Mouse (Mus musculus): ENCODE results near the gene Raver1. TPM values are rescaled to one million over a fixed set of nuclear protein-coding genes. Genes with fewer than 3 reads are reported as not detected.

Gene Raver1
- polyA plus RNA-seq, 1 experiment, result 60.7 TPM

GRCm38 (mm10) chr9:21113751-21114150 is 21.9 kb upstream of the Raver1 start:
- no peaks in the 10 kb centered on the region for H3K4me1 ChIP-seq (ENCODE audit: control insufficient read depth, insufficient read depth, low read length)
- no peaks in the 10 kb centered on the region for H3K27me3 ChIP-seq (ENCODE audit: control insufficient read depth, insufficient read depth, low read length, poor library complexity, severe bottlenecking)
- H3K36me3 ChIP-seq (ENCODE audit: control insufficient read depth, insufficient read depth, low read length, poor library complexity, severe bottlenecking), result no peaks in the 10 kb centered on the region
- no peak overlapping the region for H3K4me3 ChIP-seq (ENCODE audit: low read depth, low read length)
- no peak overlapping the region for H3K9ac ChIP-seq (ENCODE audit: low read depth, poor library complexity, severe bottlenecking)
- TF ChIP-seq POLR2A (IDR thresholded peaks at IDR 0.05; ENCODE audit: insufficient read depth, low read length) (no peak), CTCF (IDR thresholded peaks at IDR 0.05; ENCODE audit: low read depth, low read length) (no peak), EP300 (IDR thresholded peaks at IDR 0.05; ENCODE audit: insufficient read depth, low read depth, low read length) (no peak)
- H3K9me3 ChIP-seq (replicated peaks; ENCODE audit: control insufficient read depth, insufficient read depth, low read length, poor library complexity, severe bottlenecking), result no peaks in the 10 kb centered on the region
- H3K27ac ChIP-seq (ENCODE audit: insufficient read depth, low read length), result no peak overlapping the region

DNA sequence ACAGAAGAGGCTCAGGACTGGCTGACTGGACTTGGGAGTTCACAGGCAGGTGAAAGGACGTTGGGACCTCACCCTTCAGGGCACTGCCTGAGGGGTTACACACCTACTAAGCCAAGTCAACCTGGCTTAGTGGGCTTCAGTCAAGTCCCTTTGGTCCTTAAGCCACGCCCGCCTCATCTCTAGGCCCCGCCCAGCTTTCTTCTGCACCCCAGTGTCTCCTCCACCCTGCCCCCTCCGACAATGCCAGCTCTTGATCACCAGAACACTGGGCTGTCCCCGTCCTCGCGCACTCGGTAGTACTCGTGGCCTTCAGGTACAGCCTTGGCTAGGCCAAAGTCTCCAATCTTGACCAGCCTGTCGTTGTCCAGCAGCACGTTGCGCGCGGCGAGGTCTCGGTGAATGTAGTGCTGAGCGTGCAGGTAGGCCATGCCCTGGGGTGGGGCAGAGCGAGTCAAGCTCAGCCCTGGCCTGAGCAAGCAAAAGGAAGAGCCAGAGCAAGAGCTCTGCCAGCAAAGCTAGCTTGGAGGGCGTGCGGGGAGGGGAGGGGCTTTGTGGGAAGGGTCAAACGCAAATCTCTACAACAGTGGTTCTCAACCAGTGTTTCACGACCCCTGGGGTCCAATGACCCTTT is 15.9 kb upstream of the Raver1 start:
- no peak for TF ChIP-seq EP300 (IDR thresholded peaks at IDR 0.05; ENCODE audit: insufficient read depth, low read depth, low read length)
- TF ChIP-seq CTCF (IDR thresholded peaks at IDR 0.05; ENCODE audit: low read depth, low read length), result no peak
- TF ChIP-seq POLR2A (IDR thresholded peaks at IDR 0.05; ENCODE audit: insufficient read depth, low read length), result no peak
- Histone ChIP-seq H3K27ac (ENCODE audit: insufficient read depth, low read length) (no peak overlapping the region), H3K9me3 (replicated peaks; ENCODE audit: control insufficient read depth, insufficient read depth, low read length, poor library complexity, severe bottlenecking) (no peaks in the 10 kb centered on the region), H3K27me3 (ENCODE audit: control insufficient read depth, insufficient read depth, low read length, poor library complexity, severe bottlenecking) (no peaks in the 10 kb centered on the region), H3K9ac (ENCODE audit: low read depth, poor library complexity, severe bottlenecking) (no peak overlapping the region), H3K4me3 (ENCODE audit: low read depth, low read length) (no peak overlapping the region), H3K36me3 (ENCODE audit: control insufficient read depth, insufficient read depth, low read length, poor library complexity, severe bottlenecking) (no peaks in the 10 kb centered on the region), H3K4me1 (ENCODE audit: control insufficient read depth, insufficient read depth, low read length) (no peaks in the 10 kb centered on the region)

DNA sequence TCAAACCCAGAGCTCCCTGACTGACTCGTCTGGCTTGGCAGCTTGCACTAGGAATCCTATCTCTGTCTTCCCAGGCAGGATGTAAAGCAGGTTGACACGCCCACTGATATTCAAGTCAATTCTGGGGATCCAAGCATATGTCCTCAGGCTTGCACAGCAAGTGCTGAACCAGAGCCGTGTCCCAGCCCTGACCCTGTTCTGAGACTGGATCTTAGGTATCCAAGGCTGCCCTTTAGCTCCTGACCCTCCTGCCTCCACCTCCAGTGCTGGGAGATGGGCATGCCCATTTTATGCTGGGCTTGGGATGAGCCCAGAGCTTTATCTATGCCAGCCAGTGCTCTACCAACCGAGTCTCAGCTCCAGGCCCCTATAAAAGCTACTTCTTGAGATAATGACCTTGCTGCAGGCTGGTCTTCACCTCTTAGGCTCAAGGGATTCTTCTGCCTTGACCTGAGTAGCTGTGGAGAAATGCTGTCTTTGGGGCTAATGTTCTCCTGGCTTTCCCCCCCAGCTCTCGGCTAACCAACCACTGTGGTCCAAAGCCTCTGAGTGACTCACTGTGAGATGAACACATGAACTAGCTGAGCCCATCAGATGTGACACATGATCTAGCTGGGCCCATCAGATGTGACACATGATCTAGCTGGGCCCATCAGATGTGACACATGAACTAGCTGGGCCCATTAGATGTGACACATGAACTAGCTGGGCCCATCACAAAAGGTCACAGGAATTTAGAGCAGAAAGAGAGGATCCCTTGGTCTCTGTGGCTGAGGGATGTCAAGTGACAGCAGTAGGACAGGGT is 14.2 kb upstream of the Raver1 start:
- Histone ChIP-seq H3K36me3 (ENCODE audit: control insufficient read depth, insufficient read depth, low read length, poor library complexity, severe bottlenecking) (no peaks in the 10 kb centered on the region), H3K9me3 (replicated peaks; ENCODE audit: control insufficient read depth, insufficient read depth, low read length, poor library complexity, severe bottlenecking) (no peaks in the 10 kb centered on the region), H3K9ac (ENCODE audit: low read depth, poor library complexity, severe bottlenecking) (no peak overlapping the region), H3K4me1 (ENCODE audit: control insufficient read depth, insufficient read depth, low read length) (no peaks in the 10 kb centered on the region), H3K27me3 (ENCODE audit: control insufficient read depth, insufficient read depth, low read length, poor library complexity, severe bottlenecking) (no peaks in the 10 kb centered on the region), H3K27ac (ENCODE audit: insufficient read depth, low read length) (no peak overlapping the region), H3K4me3 (ENCODE audit: low read depth, low read length) (no peak overlapping the region)
- no peak for TF ChIP-seq POLR2A (IDR thresholded peaks at IDR 0.05; ENCODE audit: insufficient read depth, low read length)
- no peak for TF ChIP-seq CTCF (IDR thresholded peaks at IDR 0.05; ENCODE audit: low read depth, low read length)
- TF ChIP-seq EP300 (IDR thresholded peaks at IDR 0.05; ENCODE audit: insufficient read depth, low read depth, low read length), result no peak

DNA sequence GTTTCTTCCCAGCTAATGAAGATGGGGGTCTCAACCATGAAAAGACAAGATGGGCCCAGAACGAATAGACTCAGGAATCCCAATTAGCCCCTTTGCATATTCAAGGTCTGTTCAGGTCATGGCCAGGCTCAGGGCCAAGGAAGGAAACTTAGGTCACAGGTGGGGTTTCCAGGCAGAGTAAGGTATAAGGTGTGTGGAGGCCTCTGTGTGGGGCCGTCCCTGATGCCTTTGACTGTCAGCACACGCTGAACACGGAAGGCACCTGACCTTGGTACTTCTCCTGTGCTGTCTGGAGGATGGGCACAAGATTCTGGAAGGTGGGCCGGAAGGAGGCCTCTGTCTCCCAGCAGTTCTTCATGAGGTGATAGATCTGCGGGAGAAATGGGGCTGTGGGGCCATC is 13.0 kb upstream of the Raver1 start:
- H3K27ac ChIP-seq (ENCODE audit: insufficient read depth, low read length), result no peak overlapping the region
- H3K27me3 ChIP-seq (ENCODE audit: control insufficient read depth, insufficient read depth, low read length, poor library complexity, severe bottlenecking), result no peaks in the 10 kb centered on the region
- H3K36me3 ChIP-seq (ENCODE audit: control insufficient read depth, insufficient read depth, low read length, poor library complexity, severe bottlenecking), result no peaks in the 10 kb centered on the region
- no peaks in the 10 kb centered on the region for H3K9me3 ChIP-seq (replicated peaks; ENCODE audit: control insufficient read depth, insufficient read depth, low read length, poor library complexity, severe bottlenecking)
- no peak overlapping the region for H3K9ac ChIP-seq (ENCODE audit: low read depth, poor library complexity, severe bottlenecking)
- no peaks in the 10 kb centered on the region for H3K4me1 ChIP-seq (ENCODE audit: control insufficient read depth, insufficient read depth, low read length)
- TF ChIP-seq POLR2A (IDR thresholded peaks at IDR 0.05; ENCODE audit: insufficient read depth, low read length) (no peak), CTCF (IDR thresholded peaks at IDR 0.05; ENCODE audit: low read depth, low read length) (no peak), EP300 (IDR thresholded peaks at IDR 0.05; ENCODE audit: insufficient read depth, low read depth, low read length) (no peak)
- H3K4me3 ChIP-seq (ENCODE audit: low read depth, low read length), result no peak overlapping the region

DNA sequence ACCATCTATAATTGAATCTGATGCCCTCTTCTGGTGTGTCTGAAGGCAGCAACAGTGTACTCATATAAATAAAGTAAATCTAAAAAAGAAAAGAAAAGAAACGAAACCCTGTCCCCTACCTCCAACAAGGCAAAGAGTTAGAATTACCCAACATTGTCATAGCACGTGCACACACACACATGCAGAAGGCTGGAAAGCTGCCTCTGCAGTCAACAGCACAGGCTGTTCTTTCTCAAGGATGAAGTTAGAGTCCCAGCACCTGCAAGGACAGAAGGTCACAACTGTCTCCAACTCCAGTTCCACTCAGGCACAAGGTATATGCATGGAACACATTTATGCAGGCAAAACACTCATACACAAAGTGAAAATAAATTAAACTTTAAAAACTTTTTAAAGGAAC is 10.3 kb upstream of the Raver1 start:
- Histone ChIP-seq H3K4me3 (ENCODE audit: low read depth, low read length) (no peak overlapping the region), H3K4me1 (ENCODE audit: control insufficient read depth, insufficient read depth, low read length) (no peaks in the 10 kb centered on the region), H3K9ac (ENCODE audit: low read depth, poor library complexity, severe bottlenecking) (no peak overlapping the region), H3K27me3 (ENCODE audit: control insufficient read depth, insufficient read depth, low read length, poor library complexity, severe bottlenecking) (no peaks in the 10 kb centered on the region), H3K36me3 (ENCODE audit: control insufficient read depth, insufficient read depth, low read length, poor library complexity, severe bottlenecking) (no peaks in the 10 kb centered on the region), H3K9me3 (replicated peaks; ENCODE audit: control insufficient read depth, insufficient read depth, low read length, poor library complexity, severe bottlenecking) (no peaks in the 10 kb centered on the region), H3K27ac (ENCODE audit: insufficient read depth, low read length) (no peak overlapping the region)
- TF ChIP-seq CTCF (IDR thresholded peaks at IDR 0.05; ENCODE audit: low read depth, low read length) (no peak), POLR2A (IDR thresholded peaks at IDR 0.05; ENCODE audit: insufficient read depth, low read length) (no peak), EP300 (IDR thresholded peaks at IDR 0.05; ENCODE audit: insufficient read depth, low read depth, low read length) (no peak)
